Mouse (Mus musculus): ENCODE results near the gene Dagla.

- TF ChIP-seq CTCF (IDR thresholded peaks at IDR 0.05; ENCODE audit: low read depth, low read length), result no peak
- TF ChIP-seq GATA1 (IDR thresholded peaks at IDR 0.05; ENCODE audit: borderline replicate concordance, low read length), result no peak
Measured at GRCm38 (mm10) chr19:10316956-10317355, 12.3 kb upstream of the Dagla start.

Measured in G1E (cell line).